Mouse (Mus musculus) bone marrow macrophage, adult 2 months (primary cell): Measurements from ENCODE around the gene Vmn2r6. TPM values are rescaled to one million over a fixed set of nuclear protein-coding genes. Genes with fewer than 3 reads are reported as not detected.
"Not testable (repeated sequence)": the region's sequence is repeated elsewhere in the genome, so short reads cannot be mapped to it uniquely, and the experiment has no call there.

Experiments
- H3K27ac ChIP-seq: 2 replicates; pipeline ENCODE4 v1.5.1; 2012; ENCODE audit warnings: low read depth, low read length; ENCODE audit not compliant: insufficient read depth
- H3K4me1 ChIP-seq: 2 replicates; pipeline ENCODE4 v1.6.1; 2012; ENCODE audit warnings: low read length; ENCODE audit not compliant: control insufficient read depth, insufficient read depth
- H3K4me3 ChIP-seq: 2 replicates; pipeline ENCODE4 v1.5.1; 2012; ENCODE audit warnings: mild to moderate bottlenecking, low read length, moderate library complexity; ENCODE audit not compliant: insufficient read depth
- CTCF ChIP-seq: IDR thresholded peaks from 2 replicates; pipeline ENCODE4 v1.5.1; 2012; ENCODE audit warnings: low read depth, mild to moderate bottlenecking, low read length, moderate library complexity
- POLR2A ChIP-seq: IDR thresholded peaks from 2 replicates; pipeline ENCODE4 v1.6.1; 2012; ENCODE audit warnings: mild to moderate bottlenecking, low read depth, low read length, borderline replicate concordance
- polyA plus RNA-seq: library from polyadenylated mRNA; stranded (reverse); fragments of >200 nt; gene quantifications from 2 replicates; pipeline ENCODE4 v1.2.4, GENCODE M21; 2012; ENCODE audit not compliant: missing spikeins, insufficient read depth, insufficient read length

The Vmn2r6 gene
- polyA plus RNA-seq: 0.33 TPM in 1 of 2 replicates, not detected in the other

DNA sequence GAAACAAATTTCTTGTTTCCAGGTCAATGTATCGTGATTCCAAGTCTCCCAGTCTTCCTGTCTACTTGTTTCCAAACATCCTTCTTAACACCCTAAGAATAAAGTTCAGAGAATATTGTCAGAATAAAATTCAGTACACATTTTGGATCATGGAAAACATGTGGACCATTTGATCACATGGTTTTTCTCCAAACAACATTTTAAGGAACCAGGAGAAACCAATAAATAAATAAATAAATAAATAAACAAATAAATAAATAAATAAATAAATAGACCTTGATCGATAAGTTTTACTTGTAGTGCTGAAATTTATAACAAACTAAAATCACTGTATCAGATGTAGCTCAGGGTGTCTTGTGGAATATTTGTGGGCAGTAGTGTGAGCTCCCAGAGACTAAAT is at the start of gene Vmn2r6:
TSS of gene Vmn2r6 (minus strand) at position 101 of the 400 bp plus-strand sequence.
- H3K27ac ChIP-seq, H3K4me3 ChIP-seq, H3K4me1 ChIP-seq: not testable (repeated sequence)

DNA sequence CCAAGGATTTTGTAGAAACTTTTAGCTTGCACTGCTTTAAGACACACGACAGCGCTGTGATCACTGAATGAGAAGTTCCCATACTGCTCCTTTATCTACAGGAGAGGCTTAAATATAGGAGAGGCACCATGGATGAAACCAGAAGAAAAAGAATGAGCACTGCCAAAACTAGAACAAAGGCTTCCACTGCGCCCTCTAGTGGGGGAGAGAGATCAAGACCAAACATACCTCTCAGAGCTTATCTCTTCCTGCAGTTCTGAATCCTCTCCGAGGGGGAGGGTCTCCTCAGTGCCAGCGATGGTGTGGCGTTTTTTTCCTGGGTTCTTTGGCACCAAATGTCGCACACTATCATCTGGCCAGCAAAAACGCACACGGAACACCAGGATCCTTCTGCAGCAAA is 22.0 kb upstream of the Vmn2r6 start:
- Histone ChIP-seq H3K4me1 (no peaks in the 10 kb centered on the region), H3K4me3 (no peak overlapping the region), H3K27ac (no peak overlapping the region)
- TF ChIP-seq CTCF: no peak
- no peak for TF ChIP-seq POLR2A

DNA sequence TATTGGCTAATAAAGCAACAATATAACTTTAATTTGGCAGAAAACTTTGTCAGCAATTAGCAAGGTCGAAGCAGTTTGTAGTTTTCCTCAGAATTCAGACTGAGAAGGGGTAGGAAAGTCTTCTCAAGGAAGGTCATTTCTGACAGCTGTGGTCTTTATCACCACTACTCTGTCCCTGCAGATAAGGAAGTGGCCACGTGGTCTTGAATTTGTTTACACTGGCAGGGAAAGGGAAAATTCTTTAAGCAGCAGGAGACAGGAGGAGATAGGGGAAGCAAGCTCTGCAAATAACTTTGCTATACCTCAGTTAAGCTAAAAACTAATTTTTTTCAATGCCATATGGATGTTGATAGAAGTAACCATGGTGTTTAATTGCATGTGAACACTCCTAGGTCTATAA is 3.2 kb upstream of the Vmn2r6 start:
- H3K4me1 ChIP-seq, H3K4me3 ChIP-seq, H3K27ac ChIP-seq: not testable (repeated sequence)

DNA sequence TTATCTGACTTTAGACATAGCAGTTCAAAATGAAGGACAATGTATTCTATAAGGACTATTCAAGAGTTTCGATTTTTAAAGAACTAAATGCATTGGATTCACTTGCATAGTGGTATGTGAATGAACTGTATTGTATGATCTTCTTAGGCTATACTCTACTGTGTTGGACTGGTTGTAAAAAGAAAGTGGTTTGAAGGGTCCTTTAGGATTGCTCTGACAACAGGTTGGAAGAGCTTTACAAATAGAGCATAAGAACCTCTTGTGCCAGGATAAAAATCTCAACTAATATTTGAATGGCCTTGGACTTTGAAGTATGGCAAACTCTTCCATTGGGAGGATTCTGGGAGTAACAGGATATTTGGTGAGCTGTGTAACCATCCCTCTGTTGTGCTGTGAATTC is 42.0 kb downstream of the Vmn2r6 start:
- not testable (repeated sequence) for H3K4me3 ChIP-seq, H3K27ac ChIP-seq, H3K4me1 ChIP-seq

DNA sequence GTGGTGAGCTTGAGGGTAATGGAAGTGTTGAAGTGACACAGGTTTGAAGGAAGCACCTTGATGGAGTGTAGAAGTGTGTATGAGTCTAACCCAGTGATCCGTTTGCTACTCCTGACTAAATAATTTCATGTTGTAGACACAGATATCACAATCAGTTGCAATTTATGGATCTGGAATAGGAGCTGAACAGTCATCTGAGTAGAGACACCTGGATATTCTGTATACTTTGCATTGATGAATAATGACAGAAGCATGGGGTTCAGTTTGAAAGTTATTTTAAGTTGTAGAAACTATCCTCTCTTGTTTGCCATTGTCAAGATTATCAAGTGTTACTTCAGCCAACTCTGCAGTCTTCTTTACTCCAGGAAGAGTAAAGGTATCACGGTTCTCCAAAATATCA is 55.9 kb downstream of the Vmn2r6 start, which contains the start of gene Vmn2r5:
TSS of gene Vmn2r5 (minus strand) at position 101 of the 400 bp plus-strand sequence.
- not testable (repeated sequence) for H3K4me3 ChIP-seq, H3K4me1 ChIP-seq, H3K27ac ChIP-seq

Other genes starting within 250 kb of the Vmn2r6 start
- not detected in 2 replicates for gene Vmn2r4, start 150.5 kb downstream of the Vmn2r6 start, polyA plus RNA-seq
- 0.16 TPM in 1 of 2 replicates, not detected in the other for gene Vmn2r5, start 56.0 kb downstream of the Vmn2r6 start, polyA plus RNA-seq